Mouse (Mus musculus) kidney, adult 2 months (tissue): ENCODE results near the gene Ppp2r3d. TPM values are rescaled to one million over a fixed set of nuclear protein-coding genes. Genes with fewer than 3 reads are reported as not detected.

Source experiments
- DNase-seq: peaks from one replicate; pipeline ENCODE4 v3.0.0; 2021
- H3K27ac ChIP-seq: fragments of 200-500 bp; 2 replicates; pipeline ENCODE4 v1.5.1; 2012; ENCODE audit warnings: low read depth, low read length, control low read depth, inconsistent platforms; ENCODE audit not compliant: insufficient read depth
- H3K27me3 ChIP-seq: fragments of 200-500 bp; replicated peaks from 2 replicates; pipeline ENCODE4 v1.6.1; 2012; ENCODE audit warnings: mild to moderate bottlenecking, moderate library complexity, low read length, inconsistent platforms; ENCODE audit not compliant: control insufficient read depth, insufficient read depth
- H3K36me3 ChIP-seq: fragments of 200-500 bp; 2 replicates; pipeline ENCODE4 v1.6.1; 2012; ENCODE audit warnings: mild to moderate bottlenecking, moderate library complexity, low read length, inconsistent platforms; ENCODE audit not compliant: control insufficient read depth, insufficient read depth
- H3K4me1 ChIP-seq: fragments of 200-500 bp; 2 replicates; pipeline ENCODE4 v1.6.1; 2011; ENCODE audit warnings: low read length; ENCODE audit not compliant: control insufficient read depth, insufficient read depth
- H3K4me3 ChIP-seq: fragments of 200-500 bp; 2 replicates; pipeline ENCODE4 v1.5.1; 2011; ENCODE audit warnings: mild to moderate bottlenecking, low read depth, low read length, control low read depth; ENCODE audit not compliant: insufficient read depth
- CTCF ChIP-seq: fragments of 200-500 bp; conservative IDR thresholded peaks from 2 replicates; pipeline ENCODE4 v1.5.1; 2011; ENCODE audit warnings: low read depth, mild to moderate bottlenecking, control low read depth, low read length, moderate library complexity, mixed read lengths; ENCODE audit not compliant: insufficient read depth, insufficient read length
- POLR2A ChIP-seq: fragments of 200-500 bp; IDR thresholded peaks from one replicate; pipeline ENCODE4 v1.6.1; 2011; ENCODE audit warnings: low read depth, low read length, control low read depth
- WGBS: fragments of 180-500 bp; shearing (Covaris S2); methylation state at CpG from one replicate; pipeline ENCODE4 v1.1.7; 2018; 5-methylcytosine and 5-hydroxymethylcytosine counted together
- polyA plus RNA-seq: library from polyadenylated mRNA; depleted of rRNA; stranded (reverse); fragments of >200 nt; gene quantifications from 2 replicates; pipeline ENCODE4 v1.2.3, GENCODE M21; 2012

Gene Ppp2r3d
- polyA plus RNA-seq, 1 experiment: 97.9 TPM

DNA sequence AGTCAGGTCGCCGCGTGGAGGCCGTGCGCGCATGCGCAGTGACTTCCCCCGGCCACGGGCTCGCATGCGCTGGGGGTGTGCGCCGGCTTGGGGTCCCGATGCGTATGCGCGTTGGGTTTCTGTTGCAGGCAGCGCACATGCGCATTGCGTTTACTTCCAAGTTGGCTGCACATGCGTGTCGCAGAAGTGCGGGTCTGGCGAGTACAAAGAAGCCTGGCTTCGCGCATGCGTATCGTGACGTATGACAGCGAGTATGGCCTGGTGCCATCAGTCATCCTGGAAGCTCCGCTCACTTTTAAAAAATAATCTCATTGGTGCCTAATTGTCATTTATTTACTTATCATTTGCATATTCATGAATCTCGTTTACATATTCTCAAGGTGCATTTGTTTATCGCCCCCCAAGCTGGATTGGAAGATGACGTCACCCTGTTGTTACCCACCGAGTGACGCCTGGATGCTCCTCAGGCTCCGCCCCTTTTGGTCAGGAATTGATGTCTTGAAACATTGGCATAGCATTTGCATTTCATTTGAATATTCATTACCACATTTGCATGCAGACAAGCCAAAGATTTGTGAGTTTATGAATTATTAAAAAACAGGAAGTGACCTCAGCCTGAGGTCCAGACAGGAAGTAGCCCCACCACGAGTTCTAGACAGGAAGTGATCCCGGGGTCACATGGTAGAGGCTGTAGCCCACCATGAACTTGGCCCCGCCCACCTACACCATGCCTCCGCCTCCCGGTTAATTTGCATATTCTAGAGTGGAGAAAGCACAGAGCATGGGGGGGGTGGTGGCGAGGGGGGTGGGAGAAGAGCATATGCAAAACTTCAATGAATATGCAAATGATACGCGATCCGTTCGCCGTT lies 51.9 kb downstream of the Ppp2r3d start:
- peak; percentile 99 for DNase-seq
- Histone ChIP-seq H3K4me1 (no peaks in the 10 kb centered on the region), H3K27ac (peak overlapping the region; percentile 97), H3K36me3 (no peaks in the 10 kb centered on the region), H3K27me3 (no peaks in the 10 kb centered on the region), H3K4me3 (peak overlapping the region; percentile 85)
- no peak for TF ChIP-seq CTCF
- peak; percentile 42 for TF ChIP-seq POLR2A
- WGBS: under 1% methylated on average over 48 of the region's 48 CpGs

GRCm38 (mm10) chr9:124424292-124424541 lies 52.5 kb downstream of the Ppp2r3d start:
- peak overlapping the region; percentile 85 for H3K4me3 ChIP-seq
- DNase-seq: no peak
- no peaks in the 10 kb centered on the region for H3K27me3 ChIP-seq
- H3K4me1 ChIP-seq: no peaks in the 10 kb centered on the region
- no peak for TF ChIP-seq CTCF
- no peak for TF ChIP-seq POLR2A
- peak overlapping the region; percentile 97 for H3K27ac ChIP-seq
- no peaks in the 10 kb centered on the region for H3K36me3 ChIP-seq
- WGBS: under 1% methylated on average over 27 of the region's 27 CpGs

DNA sequence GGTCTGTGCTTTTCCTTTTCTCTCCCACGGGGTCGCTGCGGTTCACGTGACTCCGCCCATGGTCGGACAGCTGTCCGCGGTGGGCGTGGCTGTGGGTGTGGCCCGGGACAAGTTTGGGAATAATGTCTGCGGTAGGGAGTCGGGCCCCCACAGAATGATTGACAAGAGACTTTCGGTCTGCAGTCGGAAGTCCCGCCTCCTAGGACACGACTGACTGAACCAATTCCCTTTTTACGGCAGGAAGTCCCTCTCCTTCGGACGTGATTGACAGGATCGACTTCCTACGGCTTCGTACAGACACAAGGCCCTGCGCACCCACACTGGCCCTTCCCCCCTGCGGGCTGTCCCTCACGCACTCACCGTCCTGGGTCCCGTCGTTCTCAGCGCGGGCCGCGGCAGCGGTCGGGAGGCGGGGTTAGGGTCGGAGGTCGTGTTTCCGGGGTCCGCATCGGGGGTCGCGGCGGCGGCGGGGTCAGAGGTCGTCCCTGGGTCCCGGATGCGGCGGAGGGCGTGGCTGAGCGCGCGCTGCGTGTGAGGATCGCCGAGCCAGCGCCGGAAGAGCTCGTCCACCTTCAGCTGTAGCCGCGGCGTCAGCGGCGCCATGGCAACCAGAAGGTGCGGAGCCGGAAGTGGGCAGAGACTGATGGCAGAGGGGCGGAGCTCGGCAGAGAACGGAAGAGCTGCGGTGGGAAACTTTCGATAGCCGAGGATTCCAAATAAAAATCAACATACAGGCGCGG lies 53.0 kb downstream of the Ppp2r3d start:
- H3K4me3 ChIP-seq: peak overlapping the region; percentile 85
- H3K4me1 ChIP-seq: no peaks in the 10 kb centered on the region
- WGBS: under 1% methylated on average over 74 of the region's 74 CpGs
- H3K27me3 ChIP-seq: no peaks in the 10 kb centered on the region
- H3K36me3 ChIP-seq: no peaks in the 10 kb centered on the region
- TF ChIP-seq CTCF (no peak), POLR2A (peak; percentile 3)
- DNase-seq: peak; percentile 99
- peak overlapping the region; percentile 97 for H3K27ac ChIP-seq

DNA sequence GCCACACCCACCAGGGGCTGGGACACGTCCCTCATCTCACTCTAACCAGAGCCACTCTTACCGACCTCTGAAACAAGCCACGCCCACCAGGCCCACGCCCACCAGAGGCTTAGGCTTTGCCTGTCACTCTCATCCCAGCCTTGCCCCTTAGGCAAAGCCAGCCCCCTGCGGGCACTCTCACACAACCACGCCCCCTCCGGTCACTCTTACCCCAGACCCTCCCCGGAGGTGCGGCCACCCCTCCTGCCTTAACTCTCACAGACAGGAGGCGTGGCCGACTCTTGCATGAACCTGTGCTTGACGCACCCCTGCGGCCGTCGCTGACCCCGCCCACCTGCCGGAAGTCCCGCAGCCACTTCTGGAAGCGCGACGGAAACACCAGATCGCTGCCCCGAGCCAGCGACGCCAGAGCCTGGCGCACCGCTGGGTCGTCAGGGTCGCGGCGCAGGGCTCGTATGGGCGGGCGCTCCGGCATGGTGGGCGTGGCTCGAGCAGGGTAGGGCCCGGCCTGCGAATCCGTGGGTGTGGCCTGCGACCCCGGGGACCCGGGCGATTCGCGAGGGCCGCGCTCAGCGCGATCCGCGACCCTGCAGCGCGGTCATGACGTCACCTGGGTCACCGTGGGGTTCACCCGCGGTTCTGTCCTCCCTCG lies 53.7 kb downstream of the Ppp2r3d start:
- Histone ChIP-seq H3K36me3 (no peaks in the 10 kb centered on the region), H3K27me3 (no peaks in the 10 kb centered on the region), H3K4me3 (peak overlapping the region; percentile 85), H3K27ac (peak overlapping the region; percentile 97), H3K4me1 (no peaks in the 10 kb centered on the region)
- DNase-seq: peak; percentile 96
- WGBS: under 1% methylated on average over 59 of the region's 59 CpGs
- TF ChIP-seq CTCF (no peak), POLR2A (no peak)

DNA sequence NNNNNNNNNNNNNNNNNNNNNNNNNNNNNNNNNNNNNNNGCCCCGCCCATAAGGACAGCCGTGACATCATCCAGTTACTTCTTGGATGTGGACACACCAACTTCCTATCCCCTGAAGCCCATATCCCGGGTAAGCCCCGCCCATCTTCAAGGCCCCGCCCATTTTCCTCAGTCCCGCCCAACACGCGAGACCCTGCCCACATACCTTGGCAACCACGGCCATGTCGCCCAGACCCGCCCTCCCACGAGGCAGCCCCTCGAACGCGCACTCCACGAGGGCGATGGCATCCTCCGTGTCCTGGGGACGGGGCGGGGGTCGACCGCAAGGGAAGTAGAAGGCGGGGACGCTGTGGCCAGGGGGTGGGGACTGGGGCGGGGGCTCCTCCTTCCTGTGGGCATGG lies 54.3 kb downstream of the Ppp2r3d start:
- peak overlapping the region; percentile 85; the same call in 1 of the 2 replicates for H3K4me3 ChIP-seq
- no peaks in the 10 kb centered on the region for H3K27me3 ChIP-seq
- H3K4me1 ChIP-seq: no peaks in the 10 kb centered on the region
- 3% methylated on average over 23 of the region's 25 CpGs for WGBS
- H3K36me3 ChIP-seq: no peaks in the 10 kb centered on the region
- no peak for DNase-seq
- no peak for TF ChIP-seq CTCF
- no peak for TF ChIP-seq POLR2A
- H3K27ac ChIP-seq: no peak overlapping the region

DNA sequence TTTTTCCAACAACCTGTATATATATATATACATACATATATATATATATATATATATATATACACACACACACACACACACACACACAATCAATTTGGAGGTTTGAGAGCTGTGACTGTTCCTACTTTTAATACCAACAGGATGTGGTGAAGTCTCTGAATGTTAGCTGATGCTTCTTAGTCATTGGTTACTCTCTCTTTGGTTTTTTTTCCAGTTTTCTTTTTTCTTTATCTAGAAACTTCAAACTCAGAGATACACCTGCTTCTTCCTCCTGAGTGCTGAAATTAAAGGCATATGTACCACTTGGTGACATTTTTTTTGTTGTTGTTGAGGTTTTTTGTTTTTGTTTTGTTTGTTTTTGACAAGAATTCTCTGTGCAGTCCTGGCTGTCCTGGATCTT lies 63.8 kb downstream of the Ppp2r3d start:
- no peaks in the 10 kb centered on the region for H3K27me3 ChIP-seq
- TF ChIP-seq CTCF (no peak), POLR2A (no peak)
- no peaks in the 10 kb centered on the region for H3K4me1 ChIP-seq
- H3K4me3 ChIP-seq: no peak overlapping the region
- H3K36me3 ChIP-seq: no peaks in the 10 kb centered on the region
- H3K27ac ChIP-seq: no peak overlapping the region
- no peak for DNase-seq

DNA sequence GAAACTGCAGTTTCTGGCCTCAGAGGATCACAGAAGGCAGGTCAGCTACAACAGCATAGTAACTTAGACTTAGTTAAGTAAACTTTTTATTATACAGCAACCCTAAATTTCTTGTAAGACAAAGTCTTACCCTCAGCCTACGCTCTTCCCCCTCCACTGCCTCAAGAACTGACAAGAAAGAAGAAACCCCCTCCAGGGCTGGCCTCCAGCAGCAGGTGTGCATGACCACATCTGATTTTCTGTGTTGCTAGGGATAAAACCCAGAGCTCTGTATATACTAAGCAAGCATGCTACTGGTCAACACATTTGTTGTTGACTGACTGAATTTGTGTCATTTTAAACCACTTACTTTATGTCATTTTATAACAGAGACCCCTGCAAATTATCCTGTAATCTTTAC lies 65.1 kb downstream of the Ppp2r3d start:
- Histone ChIP-seq H3K36me3 (no peaks in the 10 kb centered on the region), H3K27me3 (no peaks in the 10 kb centered on the region), H3K27ac (no peak overlapping the region), H3K4me1 (no peaks in the 10 kb centered on the region), H3K4me3 (no peak overlapping the region)
- 38% methylated on average over 1 of the region's 1 CpGs for WGBS
- no peak for DNase-seq
- TF ChIP-seq POLR2A (no peak), CTCF (no peak)
